Mouse (Mus musculus) neural tube, embryonic 11.5 days (tissue): ENCODE results near the gene Glul. TPM values are rescaled to one million over a fixed set of nuclear protein-coding genes. Genes with fewer than 3 reads are reported as not detected.
"Not testable (repeated sequence)": the region's sequence is repeated elsewhere in the genome, so short reads cannot be mapped to it uniquely, and the experiment has no call there.

Experiments
- ATAC-seq: fragments of 200-750 bp; cut with Nextera tagmentation; 2 replicates; pipeline ENCODE4 v1.8.0; 2017; ENCODE audit warnings: moderate number of reproducible peaks, mild to moderate bottlenecking, moderate TSS enrichment, moderate library complexity; ENCODE audit not compliant: insufficient read depth, low FRiP score, low TSS enrichment
- DNase-seq: peaks from one replicate; pipeline ENCODE4 v3.0.0-alpha.2; 2015; ENCODE audit warnings: low spot score
- H3K27ac ChIP-seq: fragments of 300-500 bp; sonication (generic); 2 replicates; pipeline ENCODE4 v1.5.1; 2014; ENCODE audit warnings: low read depth, mild to moderate bottlenecking, low read length
- H3K27me3 ChIP-seq: fragments of 300-500 bp; sonication (generic); 2 replicates; pipeline ENCODE4 v1.6.1; 2014; ENCODE audit warnings: mild to moderate bottlenecking, low read length, mixed read lengths; ENCODE audit not compliant: control insufficient read depth, insufficient read depth
- H3K36me3 ChIP-seq: fragments of 300-500 bp; sonication (generic); 2 replicates; pipeline ENCODE4 v1.6.1; 2014; ENCODE audit warnings: mild to moderate bottlenecking, low read length, moderate library complexity, mixed read lengths; ENCODE audit not compliant: control insufficient read depth, insufficient read depth
- H3K4me1 ChIP-seq: fragments of 300-500 bp; sonication (generic); 2 replicates; pipeline ENCODE4 v1.6.1; 2014; ENCODE audit warnings: low read length, mixed read lengths; ENCODE audit not compliant: control insufficient read depth, insufficient read depth
- H3K4me2 ChIP-seq: fragments of 300-500 bp; sonication (generic); 2 replicates; pipeline ENCODE4 v1.6.1; 2014; ENCODE audit warnings: low read depth, mild to moderate bottlenecking, moderate library complexity
- H3K4me3 ChIP-seq: fragments of 300-500 bp; sonication (generic); 2 replicates; pipeline ENCODE4 v1.5.1; 2014; ENCODE audit warnings: low read depth, low read length
- H3K9ac ChIP-seq: fragments of 300-500 bp; sonication (generic); 2 replicates; pipeline ENCODE4 v1.6.1; 2014; ENCODE audit warnings: mild to moderate bottlenecking, low read length
- H3K9me3 ChIP-seq: fragments of 300-500 bp; sonication (generic); 2 replicates; pipeline ENCODE4 v1.6.1; 2016; ENCODE audit warnings: low read length; ENCODE audit not compliant: control insufficient read depth
- WGBS: fragments of 180-500 bp; shearing (Covaris S2); extraction: QIAGEN DNeasy Blood & Tissue Kit; methylation state at CpG from one replicate; pipeline ENCODE4 v1.1.7; 2014; 5-methylcytosine and 5-hydroxymethylcytosine counted together
- polyA plus RNA-seq: library from polyadenylated mRNA; unstranded; fragments of >200 nt; fragmentation: Nextera tagmentation; extraction: Ambion mirVana; gene quantifications from 2 replicates; pipeline ENCODE4 v1.2.1, GENCODE M21; 2014

Glul gene
- 132 and 134 TPM in 2 replicates for polyA plus RNA-seq

DNA sequence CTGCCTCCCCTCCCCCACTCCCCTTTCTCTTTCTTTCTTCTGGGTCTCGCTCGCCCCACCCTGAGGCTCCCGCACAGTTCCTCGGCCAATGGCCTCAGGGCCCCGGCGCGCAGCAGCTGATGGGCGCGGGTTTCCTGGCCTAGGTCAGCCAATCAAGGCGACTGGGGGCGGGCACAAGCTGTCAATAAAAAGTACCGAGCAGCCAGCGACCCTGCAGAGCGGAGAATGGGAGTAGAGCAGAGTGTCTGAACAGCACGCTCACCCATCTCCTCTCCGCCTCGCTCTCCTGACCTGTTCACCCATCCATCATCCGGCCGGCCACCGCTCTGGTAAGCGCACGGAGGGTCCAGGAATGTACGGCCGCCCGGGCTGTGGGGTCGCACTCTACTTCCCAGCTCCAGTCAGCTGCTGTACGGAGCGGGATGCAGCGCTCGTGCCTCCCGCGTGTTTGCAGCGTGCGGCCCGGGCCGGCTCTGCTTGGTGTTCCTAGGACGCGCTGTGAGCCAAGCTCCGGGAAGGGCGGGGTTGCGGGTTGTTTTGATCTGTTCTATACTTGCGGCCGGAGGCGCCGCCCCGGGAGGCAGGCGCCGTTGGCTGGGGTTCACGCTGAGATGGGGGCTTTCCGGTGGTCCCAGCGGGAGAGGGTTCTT is at the start of gene Glul, which contains the start of gene Teddm2:
Gene Glul (plus strand): TSS at position 214 of the 650 bp plus-strand sequence.
Gene Teddm2 (minus strand): TSS at position 498 of the 650 bp plus-strand sequence.
- peaks cover 15% of the 10 kb centered on the region for H3K4me1 ChIP-seq
- peak within 1 kb of the TSS; percentile 79 for H3K4me3 ChIP-seq
- peak within 1 kb of the TSS; percentile 90 for H3K9ac ChIP-seq
- ATAC-seq: peak; percentile 97
- H3K4me2 ChIP-seq: peak within 1 kb of the TSS; percentile 73
- H3K36me3 ChIP-seq: peaks cover 3% of the 10 kb centered on the region
- H3K9me3 ChIP-seq: no peaks in the 10 kb centered on the region
- under 1% methylated on average over 51 of the region's 51 CpGs for WGBS
- H3K27ac ChIP-seq: peak within 1 kb of the TSS; percentile 97
- H3K27me3 ChIP-seq: no peaks in the 10 kb centered on the region
- peak; percentile 99 for DNase-seq

DNA sequence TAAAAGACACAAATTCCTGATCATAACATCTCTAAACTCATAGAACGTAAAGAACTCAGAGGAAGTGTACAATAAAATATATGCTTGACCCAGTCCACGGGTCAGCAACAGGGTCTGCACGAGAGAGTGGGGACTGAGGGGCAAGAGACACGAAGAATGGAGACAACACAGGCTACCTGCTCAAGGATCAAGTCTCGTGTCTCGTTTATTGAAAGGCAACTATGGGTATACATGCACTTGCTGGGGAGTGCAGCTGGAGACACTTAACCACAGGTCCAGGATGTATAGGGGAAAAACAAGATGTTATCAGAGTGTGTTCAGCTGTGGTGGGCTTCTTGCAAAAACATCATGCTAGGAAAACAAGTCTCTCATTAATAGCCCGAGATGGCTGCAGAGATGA is 47.0 kb upstream of the Glul start:
- H3K27ac ChIP-seq, ATAC-seq, H3K9me3 ChIP-seq, DNase-seq, H3K36me3 ChIP-seq, H3K27me3 ChIP-seq, H3K4me1 ChIP-seq, H3K4me3 ChIP-seq, H3K4me2 ChIP-seq, H3K9ac ChIP-seq: not testable (repeated sequence)
- 81% methylated on average over 7 of the region's 7 CpGs for WGBS

DNA sequence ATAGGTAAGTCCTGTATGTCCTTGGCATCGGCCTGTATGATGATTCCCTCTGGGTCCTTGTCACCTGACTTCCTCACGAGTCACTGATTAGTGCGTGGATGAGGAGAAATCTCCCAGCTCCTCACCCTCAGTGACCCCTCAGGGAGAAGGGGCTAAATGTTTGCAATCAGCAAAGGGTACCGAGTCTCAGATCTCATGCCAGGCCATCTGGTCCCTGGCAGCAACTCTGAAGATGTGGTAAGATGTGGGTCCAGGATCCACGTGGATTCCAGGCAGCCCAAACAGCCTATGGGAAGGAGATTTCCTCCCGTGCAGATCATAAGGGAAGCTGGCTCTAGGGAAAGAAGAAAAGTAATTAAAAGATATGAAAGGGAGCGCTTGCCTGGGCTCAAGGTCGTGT is 43.8 kb upstream of the Glul start:
- no peaks in the 10 kb centered on the region for H3K4me1 ChIP-seq
- H3K27me3 ChIP-seq: no peaks in the 10 kb centered on the region
- no peaks in the 10 kb centered on the region for H3K9me3 ChIP-seq
- no peak overlapping the region for H3K27ac ChIP-seq
- WGBS: 84% methylated on average over 8 of the region's 8 CpGs
- no peak overlapping the region for H3K4me2 ChIP-seq
- ATAC-seq: no peak
- H3K4me3 ChIP-seq: no peak overlapping the region
- no peaks in the 10 kb centered on the region for H3K36me3 ChIP-seq
- no peak for DNase-seq
- no peak overlapping the region for H3K9ac ChIP-seq

DNA sequence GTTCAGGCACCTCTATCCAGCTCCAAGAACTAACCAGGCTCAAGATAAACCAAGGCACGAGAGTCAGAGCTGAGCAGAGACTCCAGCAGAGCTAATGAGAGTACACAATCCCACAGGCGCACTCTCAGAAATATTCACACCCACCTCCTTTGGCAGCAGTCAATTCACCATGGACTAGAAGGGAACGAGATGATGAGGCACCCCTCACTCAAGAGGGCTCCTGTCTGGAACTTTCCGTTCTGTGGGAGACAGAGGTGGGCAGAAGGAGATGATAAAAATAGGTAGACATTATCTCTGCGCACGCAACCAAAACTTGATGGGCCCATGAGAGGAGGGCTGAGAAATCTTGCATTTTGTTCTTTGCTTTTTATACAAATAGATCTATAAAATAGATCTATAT is 25.7 kb upstream of the Glul start, which contains the start of gene Teddm1b:
Gene Teddm1b (plus strand): TSS at position 301 of the 400 bp plus-strand sequence.
- H3K27ac ChIP-seq: no peak within 1 kb of the TSS
- no peak for ATAC-seq
- H3K9me3 ChIP-seq: no peaks in the 10 kb centered on the region
- no peaks in the 10 kb centered on the region for H3K27me3 ChIP-seq
- no peak within 1 kb of the TSS for H3K4me2 ChIP-seq
- H3K9ac ChIP-seq: no peak within 1 kb of the TSS
- no peak for DNase-seq
- H3K36me3 ChIP-seq: no peaks in the 10 kb centered on the region
- no peak within 1 kb of the TSS for H3K4me3 ChIP-seq
- H3K4me1 ChIP-seq: no peaks in the 10 kb centered on the region
- WGBS: 87% methylated on average over 6 of the region's 6 CpGs

DNA sequence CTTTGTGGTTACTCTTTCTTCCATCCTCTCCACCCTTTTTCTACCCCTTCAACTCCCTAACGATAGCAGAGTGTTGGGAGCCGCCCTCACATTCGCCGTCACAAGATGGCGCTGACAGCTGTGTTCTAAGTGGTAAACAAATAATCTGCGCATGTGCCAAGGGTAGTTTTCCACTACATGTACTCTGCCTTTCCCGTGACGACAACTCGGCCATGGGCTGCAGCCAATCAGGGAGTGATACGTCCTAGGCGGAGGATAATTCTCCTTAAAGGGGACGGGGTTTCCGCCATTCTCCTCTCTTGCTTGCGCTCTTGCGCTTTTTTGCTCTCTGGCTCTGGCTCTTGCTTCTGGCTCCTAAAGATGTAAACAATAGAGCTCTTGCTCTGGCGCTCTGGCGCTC is 19.4 kb upstream of the Glul start:
- DNase-seq, H3K9ac ChIP-seq, H3K4me1 ChIP-seq, H3K4me2 ChIP-seq, H3K27me3 ChIP-seq, H3K4me3 ChIP-seq, H3K27ac ChIP-seq, H3K9me3 ChIP-seq, H3K36me3 ChIP-seq, ATAC-seq: not testable (repeated sequence)
- 93% methylated on average over 17 of the region's 17 CpGs for WGBS

DNA sequence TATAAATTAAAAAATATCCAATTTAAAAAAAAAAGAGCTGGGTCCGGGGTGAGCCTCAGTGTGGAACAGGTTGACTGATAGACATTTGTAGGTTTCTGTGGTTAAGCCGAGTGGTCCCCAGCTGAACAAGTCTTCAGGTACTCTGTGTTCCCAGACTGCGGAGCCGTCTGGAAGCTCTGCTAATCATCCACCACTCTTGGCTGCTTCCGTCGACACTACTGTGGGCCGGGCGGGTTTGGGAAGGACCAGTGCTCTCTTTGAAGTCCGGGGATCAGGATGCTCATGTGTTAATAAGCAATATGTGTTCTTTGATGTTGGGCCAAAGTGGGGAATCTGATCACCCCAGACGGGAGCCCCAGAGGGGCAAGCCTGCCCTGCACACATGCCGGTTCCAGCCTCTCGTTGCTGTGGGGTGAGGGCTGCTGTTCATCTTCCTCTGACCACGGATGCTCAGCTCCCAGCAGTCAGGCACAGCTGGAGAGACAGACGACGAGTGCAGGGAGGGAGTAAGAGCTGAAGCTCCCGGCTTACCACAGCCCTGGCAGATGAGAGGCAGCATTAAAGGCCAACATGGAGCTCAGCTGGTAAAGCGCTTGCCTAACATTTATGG is 13.6 kb upstream of the Glul start:
- H3K27me3 ChIP-seq: no peaks in the 10 kb centered on the region
- DNase-seq: no peak
- 31% methylated on average over 17 of the region's 17 CpGs for WGBS
- H3K9me3 ChIP-seq: no peaks in the 10 kb centered on the region
- no peak overlapping the region for H3K4me3 ChIP-seq
- no peaks in the 10 kb centered on the region for H3K4me1 ChIP-seq
- H3K4me2 ChIP-seq: no peak overlapping the region
- H3K36me3 ChIP-seq: no peaks in the 10 kb centered on the region
- no peak overlapping the region for H3K9ac ChIP-seq
- no peak overlapping the region for H3K27ac ChIP-seq
- ATAC-seq: no peak

DNA sequence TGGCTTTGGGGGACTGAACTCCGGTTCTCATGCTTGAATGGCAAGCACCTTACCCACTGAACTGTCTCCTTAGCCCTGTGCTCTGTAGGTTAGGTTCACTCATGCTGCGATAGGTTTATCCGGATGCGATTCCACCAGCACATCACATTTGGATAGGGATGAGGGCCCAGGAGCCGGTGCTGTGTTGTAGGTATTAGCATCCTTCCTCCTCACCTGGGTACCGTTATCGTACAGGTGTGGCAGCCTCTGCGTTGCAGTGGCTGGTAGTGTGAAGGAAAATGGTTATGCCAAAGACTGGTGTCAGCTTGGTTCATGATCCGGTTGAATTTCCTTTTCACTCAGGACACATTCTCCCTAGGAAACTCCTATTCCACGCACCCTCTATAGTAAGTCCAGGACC is 9.6 kb upstream of the Glul start:
- H3K36me3 ChIP-seq: no peaks in the 10 kb centered on the region
- H3K27me3 ChIP-seq: no peaks in the 10 kb centered on the region
- no peaks in the 10 kb centered on the region for H3K9me3 ChIP-seq
- H3K9ac ChIP-seq: no peak overlapping the region
- DNase-seq: no peak
- no peak overlapping the region for H3K27ac ChIP-seq
- ATAC-seq: no peak
- no peak overlapping the region for H3K4me2 ChIP-seq
- H3K4me1 ChIP-seq: no peaks in the 10 kb centered on the region
- 95% methylated on average over 10 of the region's 10 CpGs for WGBS
- H3K4me3 ChIP-seq: no peak overlapping the region

DNA sequence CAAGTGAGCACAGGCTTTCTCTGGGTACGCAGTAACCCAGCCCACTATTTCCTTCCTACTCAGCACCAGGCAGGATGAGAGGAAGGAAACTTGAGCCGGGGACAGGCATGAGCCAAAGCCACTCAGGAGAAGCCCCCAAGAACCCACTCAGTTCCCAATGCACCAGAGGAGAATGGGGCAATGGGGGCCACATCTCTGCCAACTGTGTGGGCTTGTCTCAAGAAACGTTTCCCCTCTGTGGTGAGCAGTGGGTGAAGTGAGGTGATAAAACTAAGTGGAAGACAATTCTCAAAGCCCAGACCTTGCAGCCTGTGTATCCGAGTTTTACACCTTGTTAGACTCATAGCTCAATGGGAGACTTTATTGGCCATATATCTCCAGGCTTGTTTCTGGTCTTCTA is 8.3 kb upstream of the Glul start, which contains the start of gene Teddm1a:
Gene Teddm1a (plus strand): TSS at position 301 of the 400 bp plus-strand sequence.
- 58% methylated on average over 4 of the region's 4 CpGs for WGBS

DNA sequence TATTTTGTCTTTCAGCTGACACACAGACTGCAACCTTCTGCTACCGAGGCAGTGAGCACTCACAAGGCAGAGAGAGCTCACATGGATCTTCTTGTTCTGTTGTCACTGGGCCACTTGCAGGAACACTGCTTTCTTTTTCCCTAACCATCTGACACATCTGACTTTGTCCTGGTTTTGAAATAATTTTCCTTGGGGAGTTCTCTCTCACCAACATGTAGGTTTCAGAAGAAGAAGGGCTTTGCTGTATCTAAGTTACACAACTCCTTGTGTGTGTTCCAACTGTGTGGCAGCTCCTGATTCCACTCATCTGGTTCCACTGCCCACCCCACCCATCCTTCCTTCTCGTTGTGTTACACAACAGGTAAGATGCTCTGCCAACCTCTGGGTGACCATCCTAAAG is 6.0 kb upstream of the Glul start:
- Histone ChIP-seq H3K27ac (no peak overlapping the region), H3K36me3 (no peaks in the 10 kb centered on the region), H3K4me3 (no peak overlapping the region), H3K9me3 (no peaks in the 10 kb centered on the region), H3K9ac (no peak overlapping the region), H3K4me1 (no peaks in the 10 kb centered on the region), H3K27me3 (no peaks in the 10 kb centered on the region), H3K4me2 (no peak overlapping the region)
- ATAC-seq (no peak), DNase-seq (no peak)
- WGBS: 83% methylated on average over 2 of the region's 2 CpGs

More for the DNA sequence above, 8.3 kb upstream of the Glul start, which contains the start of gene Teddm1a:
- no peaks in the 10 kb centered on the region for H3K9me3 ChIP-seq
- no peaks in the 10 kb centered on the region for H3K4me1 ChIP-seq
- H3K27ac ChIP-seq: no peak within 1 kb of the TSS
- H3K36me3 ChIP-seq: no peaks in the 10 kb centered on the region
- no peak for ATAC-seq
- no peaks in the 10 kb centered on the region for H3K27me3 ChIP-seq
- no peak within 1 kb of the TSS for H3K9ac ChIP-seq
- no peak for DNase-seq
- H3K4me3 ChIP-seq: no peak within 1 kb of the TSS
- H3K4me2 ChIP-seq: no peak within 1 kb of the TSS
